Mouse (Mus musculus) mouse embryonic stem cell (cell line): Measurements from ENCODE around the gene Rfx8.

ENCODE experiments used
- in situ Hi-C, 2 experiments: fragments of 300-500 bp; cut with MboI; formaldehyde crosslinking; loops; 1 replicate in 1 of 2; 3 replicates in 1 of 2; pipeline ENCODE4 v1.14.3; 2019 to 2020; ENCODE audit warnings: low sequenced_read_pairs in 2 of 2, low pct_unique_long_range_greater_than_20kb in 1 of 2, mixed read lengths in 1 of 2; ENCODE audit not compliant: unreplicated experiment in 1 of 2

The Rfx8 gene

GRCm38 (mm10) chr1:39735927-39736604, 15.3 kb upstream of the Rfx8 start:
- in situ Hi-C loops: no loop called here

GRCm38 (mm10) chr1:39735493-39735892, 14.7 kb upstream of the Rfx8 start:
- in situ Hi-C loops: no loop called here

GRCm38 (mm10) chr1:39734881-39735280, 14.1 kb upstream of the Rfx8 start:
- in situ Hi-C loops: no loop called here

GRCm38 (mm10) chr1:39734311-39734710, 13.5 kb upstream of the Rfx8 start:
- in situ Hi-C loops: no loop called here

GRCm38 (mm10) chr1:39733876-39734275, 13.1 kb upstream of the Rfx8 start:
- in situ Hi-C loops: no loop called here

- in situ Hi-C loops: no loop called here
These were observed 11.3 kb upstream of the Rfx8 start for GRCm38 (mm10) chr1:39732081-39732480.

- in situ Hi-C loops: no loop called here
These were observed 10.7 kb upstream of the Rfx8 start for GRCm38 (mm10) chr1:39731543-39731942.

- in situ Hi-C loops: no loop called here
These were observed 10.1 kb upstream of the Rfx8 start for GRCm38 (mm10) chr1:39730868-39731267.

- in situ Hi-C loops: no loop called here
These were observed 9.1 kb upstream of the Rfx8 start for GRCm38 (mm10) chr1:39729919-39730318.

- in situ Hi-C loops: no loop called here
These were observed 542 bp upstream of the Rfx8 start for GRCm38 (mm10) chr1:39721351-39721726.

- in situ Hi-C loops: no loop called here
These were observed 611 bp downstream of the Rfx8 start for GRCm38 (mm10) chr1:39720186-39720585.

- in situ Hi-C loops: no loop called here
These were observed 5.2 kb downstream of the Rfx8 start for GRCm38 (mm10) chr1:39715551-39715950.

GRCm38 (mm10) chr1:39714729-39715128, 6.1 kb downstream of the Rfx8 start:
- in situ Hi-C loops: no loop called here

- in situ Hi-C loops: no loop called here
These were observed 6.7 kb downstream of the Rfx8 start for GRCm38 (mm10) chr1:39713842-39714658.

- in situ Hi-C loops: no loop called here
These were observed 7.5 kb downstream of the Rfx8 start for GRCm38 (mm10) chr1:39713300-39713699.

- in situ Hi-C loops: no loop called here
These were observed 8.5 kb downstream of the Rfx8 start for GRCm38 (mm10) chr1:39712261-39712660.

GRCm38 (mm10) chr1:39710604-39711003, 10.2 kb downstream of the Rfx8 start:
- in situ Hi-C loops: no loop called here

- in situ Hi-C loops: no loop called here
These were observed 10.8 kb downstream of the Rfx8 start for GRCm38 (mm10) chr1:39710016-39710415.

GRCm38 (mm10) chr1:39708778-39709177, 12.0 kb downstream of the Rfx8 start:
- in situ Hi-C loops: no loop called here
